Mouse (Mus musculus) megakaryocyte progenitor cell, adult 5-6 weeks (primary cell): ENCODE data around the gene Ptprn. TPM values are rescaled to one million over a fixed set of nuclear protein-coding genes. Genes with fewer than 3 reads are reported as not detected.
"Not testable (repeated sequence)": the region's sequence is repeated elsewhere in the genome, so short reads cannot be mapped to it uniquely, and the experiment has no call there.

ENCODE experiments used
- ATAC-seq: replicated peaks from 2 replicates; pipeline ENCODE4 v1.8.0; 2016; ENCODE audit warnings: mild to moderate bottlenecking, moderate TSS enrichment, inconsistent platforms; ENCODE audit not compliant: poor library complexity
- total RNA-seq, 2 experiments: library from RNA; stranded (forward) in 1 of 2; stranded (reverse) in 1 of 2; fragments of 157-497, 149-512 nt in 1 of 2; fragments of 200-1000 nt in 1 of 2; gene quantifications; 2 replicates each; pipeline versions ENCODE4 v1.2.3 to v1.2.4; 2015 to 2017

The Ptprn gene
- total RNA-seq, 2 experiments from 2014 or later, result 0.15 TPM; not detected in 1

DNA sequence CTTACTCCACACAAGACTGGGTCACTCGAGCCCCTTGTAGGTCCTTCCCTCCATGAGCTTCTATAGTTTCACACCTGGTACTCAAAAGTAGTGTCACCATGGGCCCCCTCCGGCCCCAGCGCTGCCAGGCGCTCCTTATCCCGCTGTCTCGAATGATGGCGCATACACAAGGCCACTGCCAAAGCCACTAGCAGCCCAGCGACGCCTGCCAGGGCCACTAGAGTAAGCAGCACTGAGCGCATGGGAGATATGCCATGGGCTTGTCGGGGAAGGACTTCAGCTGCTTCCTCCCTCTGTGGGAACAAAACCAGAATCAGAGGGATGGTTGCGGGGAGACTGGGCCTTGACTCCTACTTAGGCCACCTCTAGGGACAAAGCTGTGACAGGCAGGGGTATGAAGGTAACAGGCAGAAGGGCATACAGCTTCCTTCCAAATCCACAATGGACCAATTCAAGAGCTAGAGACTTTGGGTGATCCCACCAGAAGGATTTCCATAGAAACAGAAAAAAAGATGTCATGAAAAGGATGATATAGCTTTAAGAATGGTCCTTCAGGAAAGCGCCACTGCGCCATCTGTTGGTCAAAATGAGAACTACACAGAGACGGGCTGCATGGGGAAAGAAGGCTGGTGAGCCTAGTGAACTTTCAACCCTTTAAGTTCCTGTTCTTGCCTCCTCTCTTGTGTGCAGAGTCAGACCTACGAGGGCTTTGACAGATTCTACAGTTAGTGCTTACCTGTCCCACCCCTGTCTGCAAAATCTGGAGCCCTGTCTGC, 10.3 kb downstream of the Ptprn start:
- ATAC-seq, result peak; percentile 72

GRCm38 (mm10) chr1:75253029-75253428, 11.3 kb downstream of the Ptprn start:
- no peak for ATAC-seq

DNA sequence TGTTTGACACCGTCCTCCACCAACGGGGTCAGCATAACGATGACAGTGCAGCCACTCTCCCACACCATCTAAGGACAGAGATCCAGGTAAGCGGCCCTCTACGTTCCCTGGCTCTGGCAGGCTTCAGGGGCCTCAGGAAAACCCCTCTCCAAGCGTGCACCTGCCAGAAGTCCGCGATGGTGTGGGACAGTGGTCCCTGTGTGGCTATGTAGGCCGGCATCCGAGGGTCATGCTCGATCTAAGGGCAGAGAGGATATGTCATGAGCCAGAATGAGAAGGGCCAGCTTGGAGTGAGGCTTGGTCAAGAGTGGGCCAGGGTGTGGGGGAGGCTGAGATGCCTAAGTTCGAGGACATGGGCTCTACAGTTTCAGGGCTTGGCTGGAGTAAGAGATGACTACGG, 12.0 kb downstream of the Ptprn start:
- no peak for ATAC-seq

- ATAC-seq, result peak; percentile 80
Observed at GRCm38 (mm10) chr1:75251112-75251970, 13.0 kb downstream of the Ptprn start.

GRCm38 (mm10) chr1:75250498-75250897, 13.8 kb downstream of the Ptprn start:
- no peak for ATAC-seq

DNA sequence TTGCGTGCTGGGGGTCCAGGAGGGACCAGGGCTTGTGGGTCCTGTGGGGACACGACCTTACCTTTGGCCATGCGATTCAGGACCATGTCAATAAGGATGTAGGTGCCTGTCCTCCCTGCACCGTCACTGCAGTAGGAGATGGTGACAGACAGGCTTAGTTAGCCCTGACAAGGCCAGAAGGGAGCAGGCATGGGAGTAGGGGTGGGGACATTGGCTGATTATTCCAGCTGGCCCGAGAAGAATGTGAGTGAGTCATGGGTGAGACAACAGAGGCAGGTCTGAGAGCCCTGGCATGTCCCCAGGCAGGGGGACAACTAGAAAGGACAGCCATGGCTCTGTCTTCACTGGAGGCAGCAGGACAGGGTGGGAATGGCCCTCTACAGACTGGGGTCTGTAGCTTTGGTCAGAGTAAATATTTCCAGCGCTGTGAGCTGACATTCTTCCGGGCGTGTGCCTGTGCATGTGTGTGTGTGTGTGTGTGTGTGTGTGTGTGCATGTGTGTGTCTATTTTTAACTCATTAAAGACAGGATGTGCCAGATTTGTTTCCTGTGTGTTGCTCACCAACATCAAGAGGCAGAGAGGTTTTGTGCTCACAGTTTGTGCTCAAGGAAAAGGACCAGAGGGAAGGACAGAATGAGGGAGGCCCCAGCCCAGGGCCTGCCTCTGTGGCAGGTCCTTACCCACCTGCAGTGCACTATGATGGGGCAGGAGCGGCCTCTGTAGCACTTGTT, 16.1 kb downstream of the Ptprn start:
- no peak for ATAC-seq

DNA sequence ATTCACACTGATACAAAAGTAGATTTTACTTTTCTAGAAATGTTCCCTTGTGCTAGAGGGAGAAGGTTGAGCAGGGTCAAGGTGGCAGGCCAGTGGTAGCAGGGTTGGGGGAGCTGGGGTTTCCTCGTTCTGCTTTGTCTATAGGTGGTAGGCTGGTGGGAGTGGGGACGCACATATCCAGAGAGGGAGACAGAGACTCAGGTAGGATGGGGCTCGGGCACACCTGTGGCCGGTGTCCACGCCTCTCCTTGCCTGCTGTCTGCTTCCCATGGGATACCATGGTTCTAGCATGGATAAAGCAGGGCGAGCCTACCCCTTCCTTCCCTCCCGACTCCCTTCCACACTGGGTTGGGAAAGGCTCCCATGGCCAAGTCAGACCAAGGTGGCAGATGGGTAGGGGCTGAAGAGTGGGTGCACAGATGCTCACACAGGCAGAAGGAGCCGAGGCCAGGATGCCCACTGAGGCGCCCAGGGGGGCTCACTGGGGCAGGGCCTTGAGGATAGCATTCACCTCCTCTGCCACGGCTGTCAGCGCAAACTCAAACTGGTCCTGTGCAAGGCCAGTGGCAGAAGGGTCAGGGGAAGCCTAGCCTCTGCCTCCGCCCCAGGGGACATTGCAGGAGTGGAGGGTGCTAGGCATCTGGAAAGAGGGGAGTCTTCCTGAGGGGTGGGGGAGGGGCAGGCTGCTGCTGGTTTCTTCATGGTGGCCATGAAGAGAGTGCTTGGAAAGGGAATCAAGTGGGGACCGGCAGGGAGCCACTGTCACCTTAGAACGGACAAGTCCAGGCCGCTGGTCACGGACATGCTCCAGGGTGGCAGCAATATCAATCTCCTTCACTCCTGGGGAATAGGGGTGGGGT, 17.0 kb downstream of the Ptprn start:
- no peak for ATAC-seq

DNA sequence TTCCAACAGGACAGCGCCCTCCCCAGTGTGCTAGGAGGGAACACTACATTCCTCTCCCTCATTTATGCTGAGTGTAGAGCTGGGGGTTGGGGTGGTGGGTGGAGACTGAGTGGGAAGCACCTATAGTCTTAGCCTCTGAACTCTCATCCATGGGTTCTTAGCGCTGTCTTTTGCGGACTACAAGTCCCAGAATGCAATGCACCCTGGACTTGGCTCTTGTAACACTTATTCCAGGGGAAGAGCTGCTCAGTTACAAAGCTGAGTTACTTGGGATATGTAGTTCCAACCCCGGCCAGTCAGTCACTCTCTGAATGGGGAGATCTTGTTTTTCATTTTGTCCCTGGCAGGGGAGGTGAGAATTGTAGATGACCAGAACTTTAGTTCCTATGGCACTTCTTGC, 19.5 kb downstream of the Ptprn start:
- ATAC-seq, result peak; percentile 86

- ATAC-seq, result no peak
Observed at GRCm38 (mm10) chr1:75244175-75244826, 20.0 kb downstream of the Ptprn start.

- no peak for ATAC-seq
Observed at GRCm38 (mm10) chr1:75243411-75243810, 20.9 kb downstream of the Ptprn start.

DNA sequence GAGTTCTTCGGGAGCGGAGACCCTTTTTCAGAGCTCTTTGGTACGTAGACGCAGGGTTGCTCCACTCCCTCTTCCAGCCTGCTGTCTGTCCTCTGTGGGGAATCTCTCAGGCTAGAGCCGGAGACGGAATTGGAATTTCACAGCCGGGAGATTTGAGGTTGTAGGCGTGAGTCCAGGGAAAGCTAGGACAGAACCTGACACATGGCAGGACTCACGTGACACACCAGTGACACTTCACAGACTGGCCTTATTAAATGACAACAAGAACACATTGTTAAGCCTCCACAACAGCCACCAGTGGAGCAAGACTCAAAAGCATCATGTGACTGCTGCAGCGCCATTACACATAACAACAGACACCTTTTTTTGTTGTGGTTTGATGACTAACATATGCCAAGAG, 24.7 kb downstream of the Ptprn start:
- no peak for ATAC-seq

GRCm38 (mm10) chr1:75236117-75237050, 27.9 kb downstream of the Ptprn start, which contains the start of gene Dnajb2:
Dnajb2 (plus strand) TSS chr1:75236406.
- peak; percentile 69 for ATAC-seq

- ATAC-seq, result peak; percentile 79
Observed at GRCm38 (mm10) chr1:75234606-75235005, 29.7 kb downstream of the Ptprn start.

- ATAC-seq, result not testable (repeated sequence)
Observed at GRCm38 (mm10) chr1:75232489-75232888, 31.8 kb downstream of the Ptprn start.

DNA sequence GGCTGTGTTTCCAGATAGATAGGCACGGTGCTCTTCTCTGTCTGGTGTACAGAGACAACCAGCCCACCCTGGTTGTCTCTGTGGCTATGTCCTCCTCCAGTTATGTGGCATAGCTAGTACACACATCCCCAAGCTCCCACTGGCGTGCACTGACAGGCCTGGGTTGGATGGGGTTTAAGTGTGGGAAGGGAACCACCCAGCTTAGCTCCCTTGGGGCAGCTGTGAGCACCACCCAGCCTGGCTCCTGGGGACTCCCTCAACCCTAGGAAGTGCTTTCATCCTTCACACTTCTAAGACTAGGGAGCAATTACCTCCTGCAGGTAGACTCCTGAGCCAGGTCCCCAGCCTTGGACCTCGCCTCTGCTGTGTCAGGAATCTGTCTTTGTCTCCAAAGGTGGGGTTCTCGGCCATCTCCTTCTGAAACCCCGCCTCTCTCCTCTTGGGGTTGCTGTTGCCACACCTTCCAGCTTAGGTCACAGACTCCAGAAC, 32.6 kb downstream of the Ptprn start, which contains the start of gene A630095N17Rik:
TSS of gene A630095N17Rik (minus strand) at position 439 of the 489 bp plus-strand sequence.
- no peak for ATAC-seq

GRCm38 (mm10) chr1:75231224-75231623, 33.1 kb downstream of the Ptprn start:
- no peak for ATAC-seq

DNA sequence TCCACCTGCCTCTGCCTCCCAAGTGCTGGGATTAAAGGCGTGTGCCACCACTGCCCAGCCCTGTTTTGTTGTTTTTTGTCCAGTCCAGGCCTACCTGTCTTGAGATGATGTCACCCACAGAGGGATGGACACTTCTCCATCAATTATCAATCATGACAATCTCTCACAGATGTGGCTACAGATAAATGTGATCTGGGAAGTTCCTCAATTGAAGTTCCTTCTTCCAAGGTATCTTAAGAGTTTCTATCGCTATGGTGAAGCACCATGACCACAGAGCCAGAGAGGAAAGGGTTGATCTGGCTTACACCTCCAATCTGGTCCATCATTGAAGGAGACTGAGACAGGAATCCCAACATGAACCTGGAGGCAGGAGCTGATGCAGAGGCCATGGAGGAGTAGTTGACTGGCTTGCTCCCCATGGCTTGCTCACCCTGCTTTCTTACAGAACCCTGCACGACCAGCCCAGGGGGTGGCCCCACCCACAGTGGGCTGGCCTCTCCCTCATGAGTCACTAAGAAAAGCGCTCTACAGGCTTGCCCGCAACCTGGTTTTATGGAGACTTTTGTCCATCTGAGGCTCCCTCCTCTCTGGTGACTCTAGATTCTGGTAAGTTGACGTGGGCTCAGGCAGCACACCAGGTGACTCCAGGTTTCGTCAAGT, 33.8 kb downstream of the Ptprn start:
- no peak for ATAC-seq

DNA sequence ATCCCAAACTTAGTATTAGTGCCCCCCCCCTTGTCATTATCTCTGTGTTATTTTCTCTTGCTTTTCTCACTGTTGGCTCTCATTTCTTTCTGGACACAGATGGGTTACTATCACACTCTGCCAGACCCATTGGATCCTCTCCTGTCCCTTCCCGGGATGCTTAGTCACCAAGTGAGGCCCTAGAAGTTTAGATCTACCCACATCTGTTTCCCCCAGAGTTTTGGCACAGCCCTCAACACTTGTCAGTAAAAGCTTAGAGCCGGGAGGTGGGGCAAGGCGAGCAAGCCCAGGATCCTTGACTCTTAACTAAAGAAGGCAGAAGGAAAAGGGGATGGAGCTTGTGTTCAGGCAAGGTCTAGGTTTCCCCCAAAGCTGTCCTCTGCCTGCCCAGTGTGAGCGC, 35.1 kb downstream of the Ptprn start:
- peak; percentile 79 for ATAC-seq
